Mouse (Mus musculus) WW6 (cell line): ENCODE results near the gene Colca2.

Source experiments
- DNase-seq: peaks from one replicate; pipeline ENCODE4 v3.0.0-alpha.2; 2013; ENCODE audit warnings: low read depth, low spot score

Colca2 gene

GRCm38 (mm10) chr9:51272102-51272501 lies 6.3 kb downstream of the Colca2 start:
- DNase-seq: no peak

GRCm38 (mm10) chr9:51271073-51271472 lies 7.3 kb downstream of the Colca2 start:
- DNase-seq: no peak

GRCm38 (mm10) chr9:51268852-51269251 lies 9.5 kb downstream of the Colca2 start:
- no peak for DNase-seq

GRCm38 (mm10) chr9:51258426-51258825 lies 19.9 kb downstream of the Colca2 start:
- DNase-seq: no peak

- no peak for DNase-seq
These were observed 21.4 kb downstream of the Colca2 start for GRCm38 (mm10) chr9:51256780-51257502.

- no peak for DNase-seq
These were observed 39.5 kb downstream of the Colca2 start for GRCm38 (mm10) chr9:51238741-51239385.

- DNase-seq: no peak
These were observed 46.2 kb downstream of the Colca2 start for GRCm38 (mm10) chr9:51232163-51232562.

GRCm38 (mm10) chr9:51230701-51231389 lies 47.5 kb downstream of the Colca2 start:
- DNase-seq: no peak

GRCm38 (mm10) chr9:51225636-51226166 lies 52.7 kb downstream of the Colca2 start:
- no peak for DNase-seq
